Mouse (Mus musculus) hindbrain, embryonic 14.5 days (tissue): ENCODE data around the gene Lsp1. TPM values are rescaled to one million over a fixed set of nuclear protein-coding genes. Genes with fewer than 3 reads are reported as not detected.

Experiments
- ATAC-seq: fragments of 200-750 bp; cut with Nextera tagmentation; 2 replicates; pipeline ENCODE4 v1.8.0; 2017; ENCODE audit warnings: moderate number of reproducible peaks, mild to moderate bottlenecking, moderate TSS enrichment, moderate library complexity; ENCODE audit not compliant: low FRiP score
- DNase-seq: peaks from one replicate; pipeline ENCODE4 v3.0.0-alpha.2; 2015; ENCODE audit warnings: low spot score
- H3K27ac ChIP-seq: fragments of 300-500 bp; sonication (generic); 2 replicates; pipeline ENCODE4 v1.5.1; 2014; ENCODE audit warnings: mild to moderate bottlenecking, moderate library complexity
- H3K27me3 ChIP-seq: fragments of 300-500 bp; sonication (generic); 2 replicates; pipeline ENCODE4 v1.6.1; 2014; ENCODE audit warnings: mild to moderate bottlenecking, low read length, mixed read lengths; ENCODE audit not compliant: control insufficient read depth, insufficient read depth
- H3K36me3 ChIP-seq: fragments of 300-500 bp; sonication (generic); replicated peaks from 2 replicates; pipeline ENCODE4 v1.6.1; 2014; ENCODE audit not compliant: control insufficient read depth, insufficient read depth
- H3K4me1 ChIP-seq: fragments of 300-500 bp; sonication (generic); replicated peaks from 2 replicates; pipeline ENCODE4 v1.6.1; 2014; ENCODE audit warnings: antibody characterized with exemption, low read length, mixed read lengths; ENCODE audit not compliant: control insufficient read depth, insufficient read depth
- H3K4me2 ChIP-seq: fragments of 300-500 bp; sonication (generic); replicated peaks from 2 replicates; pipeline ENCODE4 v1.6.1; 2014; ENCODE audit warnings: mild to moderate bottlenecking, moderate library complexity
- H3K4me3 ChIP-seq: fragments of 300-500 bp; sonication (generic); replicated peaks from 2 replicates; pipeline ENCODE4 v1.5.1; 2014; ENCODE audit warnings: mild to moderate bottlenecking, low read length
- H3K9ac ChIP-seq: fragments of 300-500 bp; sonication (generic); 2 replicates; pipeline ENCODE4 v1.6.1; 2014
- H3K9me3 ChIP-seq: fragments of 300-500 bp; sonication (generic); 2 replicates; pipeline ENCODE4 v1.6.1; 2016; ENCODE audit warnings: low read length; ENCODE audit not compliant: control insufficient read depth
- WGBS: fragments of 180-500 bp; shearing (Covaris S2); extraction: QIAGEN DNeasy Blood & Tissue Kit; methylation state at CpG from one replicate; pipeline ENCODE4 v1.1.7; 2014; 5-methylcytosine and 5-hydroxymethylcytosine counted together
- polyA plus RNA-seq: library from polyadenylated mRNA; unstranded; fragments of >200 nt; fragmentation: Nextera tagmentation; extraction: Ambion mirVana; gene quantifications from 2 replicates; pipeline ENCODE4 v1.2.1, GENCODE M21; 2014

The Lsp1 gene
- polyA plus RNA-seq, 1 experiment from 2014 or later, result 8.2 TPM

- no peaks in the 10 kb centered on the region for H3K9me3 ChIP-seq
- DNase-seq (no peak), ATAC-seq (no peak)
- peaks cover 14% of the 10 kb centered on the region for H3K4me1 ChIP-seq
- no peak overlapping the region for H3K4me2 ChIP-seq
- no peak overlapping the region for H3K9ac ChIP-seq
- no peak overlapping the region for H3K27ac ChIP-seq
- WGBS, result 91% methylated on average over 6 of the region's 6 CpGs
- H3K27me3 ChIP-seq, result no peaks in the 10 kb centered on the region
- no peaks in the 10 kb centered on the region for H3K36me3 ChIP-seq
- no peak overlapping the region for H3K4me3 ChIP-seq
Observed at GRCm38 (mm10) chr7:142478001-142478400, 17.4 kb downstream of the Lsp1 start.

GRCm38 (mm10) chr7:142478574-142478973 is 18.0 kb downstream of the Lsp1 start:
- Histone ChIP-seq H3K9ac (no peak overlapping the region), H3K9me3 (no peaks in the 10 kb centered on the region), H3K4me2 (no peak overlapping the region), H3K4me1 (peaks cover 14% of the 10 kb centered on the region), H3K4me3 (no peak overlapping the region), H3K27ac (no peak overlapping the region), H3K36me3 (no peaks in the 10 kb centered on the region), H3K27me3 (no peaks in the 10 kb centered on the region)
- ATAC-seq, result no peak
- no peak for DNase-seq
- WGBS, result 45% methylated on average over 2 of the region's 2 CpGs

DNA sequence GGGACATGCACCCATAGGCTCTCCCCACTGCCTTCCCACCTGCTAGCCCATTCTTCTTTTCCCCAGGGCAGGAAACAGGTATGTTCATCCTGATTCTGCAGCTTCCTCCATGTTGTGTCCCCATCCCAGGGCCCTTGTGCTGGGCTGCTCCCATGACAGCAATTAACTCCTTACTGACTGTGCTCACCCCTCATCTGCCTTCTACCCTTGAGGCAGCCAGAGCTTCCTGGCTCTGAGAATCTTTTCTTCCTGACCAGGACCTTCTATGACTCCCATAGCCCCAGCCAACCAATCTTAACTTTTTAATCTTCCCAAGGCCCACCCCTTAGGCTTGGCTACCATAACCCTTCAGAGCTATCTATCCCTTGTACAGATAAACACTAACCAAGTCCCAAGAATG is 18.7 kb downstream of the Lsp1 start:
- no peak for ATAC-seq
- H3K27me3 ChIP-seq, result no peaks in the 10 kb centered on the region

GRCm38 (mm10) chr7:142479886-142480285 is 19.3 kb downstream of the Lsp1 start:
- H3K36me3 ChIP-seq, result no peaks in the 10 kb centered on the region
- H3K9me3 ChIP-seq, result no peaks in the 10 kb centered on the region
- H3K4me3 ChIP-seq, result no peak overlapping the region
- 95% methylated on average over 3 of the region's 3 CpGs for WGBS
- H3K9ac ChIP-seq, result no peak overlapping the region
- no peaks in the 10 kb centered on the region for H3K27me3 ChIP-seq
- H3K4me1 ChIP-seq, result peaks cover 14% of the 10 kb centered on the region
- ATAC-seq, result no peak
- no peak overlapping the region for H3K27ac ChIP-seq
- no peak for DNase-seq
- no peak overlapping the region for H3K4me2 ChIP-seq

More for the DNA sequence above, 18.7 kb downstream of the Lsp1 start:
- H3K9me3 ChIP-seq, result no peaks in the 10 kb centered on the region
- H3K4me2 ChIP-seq, result no peak overlapping the region
- no peak overlapping the region for H3K4me3 ChIP-seq
- no peaks in the 10 kb centered on the region for H3K36me3 ChIP-seq
- DNase-seq, result no peak
- peaks cover 14% of the 10 kb centered on the region for H3K4me1 ChIP-seq
- H3K9ac ChIP-seq, result no peak overlapping the region
- no peak overlapping the region for H3K27ac ChIP-seq

DNA sequence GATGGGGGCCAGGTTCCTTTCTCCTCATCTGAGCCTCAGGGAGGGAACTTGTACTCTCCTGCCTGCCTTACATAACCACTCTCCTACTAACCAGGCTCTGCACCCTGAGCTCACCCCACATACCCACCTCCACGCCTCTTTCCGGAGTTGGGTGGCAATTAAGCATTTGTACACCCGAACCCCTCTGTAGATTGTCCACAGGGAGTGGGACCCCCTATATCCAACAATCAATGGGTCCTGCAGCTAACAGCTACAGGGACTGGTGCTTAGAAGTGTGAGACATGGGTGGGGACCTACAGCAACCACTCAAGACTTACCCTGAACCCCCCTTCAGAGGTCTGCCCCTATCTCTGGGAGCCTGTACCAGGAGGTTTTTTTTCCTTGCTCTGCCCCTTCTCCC is 20.1 kb downstream of the Lsp1 start:
- DNase-seq, result no peak
- WGBS, result 99% methylated on average over 3 of the region's 3 CpGs
- Histone ChIP-seq H3K9me3 (no peaks in the 10 kb centered on the region), H3K4me3 (no peak overlapping the region), H3K27ac (no peak overlapping the region), H3K27me3 (no peaks in the 10 kb centered on the region), H3K4me1 (peaks cover 14% of the 10 kb centered on the region), H3K4me2 (no peak overlapping the region), H3K9ac (no peak overlapping the region), H3K36me3 (no peaks in the 10 kb centered on the region)
- ATAC-seq, result no peak

- Histone ChIP-seq H3K4me1 (peaks cover 14% of the 10 kb centered on the region), H3K27me3 (no peaks in the 10 kb centered on the region), H3K9ac (peak overlapping the region; percentile 57; the same call in 1 of the 2 replicates), H3K36me3 (no peaks in the 10 kb centered on the region), H3K4me2 (peak overlapping the region; percentile 57), H3K9me3 (no peaks in the 10 kb centered on the region), H3K4me3 (peak overlapping the region; percentile 15; the same call in 1 of the 2 replicates), H3K27ac (peak overlapping the region; percentile 40; the same call in 1 of the 2 replicates)
- WGBS, result 13% methylated on average over 5 of the region's 5 CpGs
- peak; percentile 62 for DNase-seq
- no peak for ATAC-seq
Observed at GRCm38 (mm10) chr7:142481186-142481567, 20.6 kb downstream of the Lsp1 start.

GRCm38 (mm10) chr7:142481568-142482255 is 21.1 kb downstream of the Lsp1 start:
- DNase-seq, result peak; percentile 32
- no peaks in the 10 kb centered on the region for H3K27me3 ChIP-seq
- H3K27ac ChIP-seq, result peak overlapping the region; percentile 40
- peak; percentile 44 for ATAC-seq
- WGBS, result 2% methylated on average over 18 of the region's 22 CpGs
- peak overlapping the region; percentile 57 for H3K4me2 ChIP-seq
- H3K4me3 ChIP-seq, result peak overlapping the region; percentile 15
- H3K4me1 ChIP-seq, result peaks cover 14% of the 10 kb centered on the region
- H3K9me3 ChIP-seq, result no peaks in the 10 kb centered on the region
- H3K9ac ChIP-seq, result peak overlapping the region; percentile 57
- H3K36me3 ChIP-seq, result no peaks in the 10 kb centered on the region

DNA sequence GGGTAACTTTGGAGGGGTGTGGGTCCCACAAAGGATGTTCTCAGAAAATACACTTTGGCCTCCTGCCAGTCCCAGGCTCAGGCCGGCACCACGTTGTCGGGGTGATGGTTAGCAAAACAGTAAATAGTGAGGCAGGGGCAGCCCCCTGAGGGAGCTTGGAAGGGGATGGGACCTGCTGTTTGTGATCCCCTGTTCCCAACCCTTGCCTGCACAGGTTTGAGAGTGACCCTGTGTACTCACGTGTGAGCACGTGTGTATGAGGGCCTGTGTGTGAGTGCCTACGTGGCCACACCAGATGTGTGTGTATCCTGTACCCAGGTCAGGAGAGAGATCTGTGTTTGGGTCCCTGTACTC is 21.6 kb downstream of the Lsp1 start:
- Histone ChIP-seq H3K36me3 (no peaks in the 10 kb centered on the region), H3K9me3 (no peaks in the 10 kb centered on the region), H3K27ac (peak overlapping the region; percentile 40; the same call in 1 of the 2 replicates), H3K9ac (peak overlapping the region; percentile 57), H3K27me3 (no peaks in the 10 kb centered on the region), H3K4me1 (peaks cover 14% of the 10 kb centered on the region), H3K4me2 (peak overlapping the region; percentile 57), H3K4me3 (no peak overlapping the region)
- ATAC-seq, result peak; percentile 10; the same call in 1 of the 2 replicates
- DNase-seq, result no peak
- 24% methylated on average over 6 of the region's 6 CpGs for WGBS

GRCm38 (mm10) chr7:142483136-142483535 is 22.5 kb downstream of the Lsp1 start:
- Histone ChIP-seq H3K27ac (no peak overlapping the region; the same call in 1 of the 2 replicates), H3K36me3 (no peaks in the 10 kb centered on the region), H3K4me3 (no peak overlapping the region), H3K4me2 (no peak overlapping the region), H3K9me3 (no peaks in the 10 kb centered on the region), H3K9ac (no peak overlapping the region), H3K27me3 (no peaks in the 10 kb centered on the region), H3K4me1 (peaks cover 18% of the 10 kb centered on the region)
- 52% methylated on average over 11 of the region's 11 CpGs for WGBS
- ATAC-seq (no peak), DNase-seq (no peak)

- H3K27ac ChIP-seq, result no peak overlapping the region
- no peak overlapping the region for H3K9ac ChIP-seq
- DNase-seq, result no peak
- peaks cover 18% of the 10 kb centered on the region for H3K4me1 ChIP-seq
- H3K27me3 ChIP-seq, result no peaks in the 10 kb centered on the region
- no peak overlapping the region for H3K4me2 ChIP-seq
- H3K36me3 ChIP-seq, result no peaks in the 10 kb centered on the region
- no peak for ATAC-seq
- no peaks in the 10 kb centered on the region for H3K9me3 ChIP-seq
- no peak overlapping the region for H3K4me3 ChIP-seq
- WGBS, result 77% methylated on average over 12 of the region's 12 CpGs
Observed at GRCm38 (mm10) chr7:142484780-142485179, 24.2 kb downstream of the Lsp1 start.
